In genomic region chr11:80818060-80818697, GRCm38 (mm10) we compare ENCODE assay signal across 9 mouse cellular contexts. TPM values are rescaled to one million over a fixed set of nuclear protein-coding genes. Genes with fewer than 3 reads are reported as not detected.
DNase-seq lines count a peak whose midpoint lies in the region; ATAC-seq and TF ChIP-seq lines count a peak whose summit lies in the region.
"Had no signal": no experiment of that assay in that cellular context is flagged by ENCODE, and none has a peak within 500 bp of the region (broad histone marks: within the 10 kb centered on the region; RNA-seq: fewer than 3 reads in every experiment).

No protein-coding gene starts in this region.

- H3K36me3 ChIP-seq in MEL (ENCODE audit: control insufficient read depth in 1 of 2, insufficient read depth in 2 of 2, low read length in 2 of 2): peaks cover 0 to 2% of the 10 kb centered on the region in 2 experiments; a peak in 1 of 4 replicates
- 0 out of 2 replicates have a peak, but pooled peaks cover 3% of the 10 kb centered on the region for H3K36me3 ChIP-seq in forebrain, embryonic 16.5 days (ENCODE audit: control insufficient read depth, insufficient read depth)
- peaks cover 80% of the 10 kb centered on the region for H3K36me3 ChIP-seq in lung, embryonic 14.5 days (ENCODE audit: insufficient read depth)

- no peak overlapping the region for H3K4me2 ChIP-seq in forebrain, embryonic 16.5 days (ENCODE audit: low read length)
- H3K4me2 ChIP-seq in lung, embryonic 14.5 days: 0 out of 2 replicates have a peak overlapping the region, but pooled peaks have one; percentile 18
- H3K4me2 ChIP-seq: limb, embryonic 12.5 days had no signal

- no peak overlapping the region for H3K9ac ChIP-seq in MEL (ENCODE audit: control insufficient read depth, low read depth, low read length, poor library complexity, severe bottlenecking)
- no peak overlapping the region for H3K9ac ChIP-seq in forebrain, embryonic 16.5 days (replicated peaks; ENCODE audit: low read depth, low read length)
- H3K9ac ChIP-seq in lung, embryonic 14.5 days: no peak overlapping the region
- H3K9ac ChIP-seq: limb, embryonic 12.5 days had no signal

- TF ChIP-seq RAD21 in MEL (IDR thresholded peaks at IDR 0.05; ENCODE audit: low read depth, low read length): peak; percentile 96

- WGBS in forebrain, embryonic 16.5 days: 49% methylated on average over 11 of the region's 11 CpGs
- 26% methylated on average over 11 of the region's 11 CpGs for WGBS in lung, embryonic 14.5 days

- no peak for TF ChIP-seq EP300 in MEL (IDR thresholded peaks at IDR 0.05; ENCODE audit: low read depth in 1 of 2, low read length in 2 of 2)

- peak; percentile 36; the same call in 1 of the 2 replicates for ATAC-seq in cerebellum, adult (ENCODE audit: insufficient number of reproducible peaks, low FRiP score, low TSS enrichment)
- ATAC-seq in forebrain, embryonic 16.5 days: peak; percentile 36
- ATAC-seq in lung, embryonic 14.5 days (ENCODE audit: insufficient read depth): peak; percentile 64

- no peaks in the 10 kb centered on the region for H3K27me3 ChIP-seq in MEL (ENCODE audit: control insufficient read depth in 1 of 2, insufficient read depth in 2 of 2, low read length in 2 of 2)
- no peaks in the 10 kb centered on the region for H3K27me3 ChIP-seq in forebrain, embryonic 16.5 days (replicated peaks; ENCODE audit: control insufficient read depth, insufficient read depth, low read length)
- H3K27me3 ChIP-seq in lung, embryonic 14.5 days (ENCODE audit: insufficient read depth, low read length): no peaks in the 10 kb centered on the region
- H3K27me3 ChIP-seq: limb, embryonic 12.5 days had no signal

- 0 out of 4 replicates have a peak, but pooled peaks of 1 of the 2 experiments have one; percentile 44 for TF ChIP-seq POLR2A in MEL (IDR thresholded peaks at IDR 0.05; ENCODE audit: control insufficient read depth in 1 of 2, insufficient read depth in 1 of 2, low read depth in 1 of 2, low read length in 2 of 2, poor library complexity in 1 of 2)

- H3K27ac ChIP-seq in MEL (ENCODE audit: control insufficient read depth, low read depth, low read length): no peak overlapping the region
- no peak overlapping the region for H3K27ac ChIP-seq in forebrain, embryonic 16.5 days (ENCODE audit: low read length)
- peak overlapping the region; percentile 48; the same call in 1 of the 2 replicates for H3K27ac ChIP-seq in lung, embryonic 14.5 days (ENCODE audit: low read depth)
- H3K27ac ChIP-seq: limb, embryonic 12.5 days had no signal

- H3K4me1 ChIP-seq in MEL (ENCODE audit: control insufficient read depth in 1 of 2, insufficient read depth in 2 of 2, low read length in 2 of 2): peaks cover 0 to 5% of the 10 kb centered on the region in 2 experiments; a peak in 2 of 4 replicates
- H3K4me1 ChIP-seq in forebrain, embryonic 16.5 days (replicated peaks; ENCODE audit: control insufficient read depth, insufficient read depth, low read length): 0 out of 2 replicates have a peak, but pooled peaks cover 3% of the 10 kb centered on the region
- H3K4me1 ChIP-seq in lung, embryonic 14.5 days (ENCODE audit: insufficient read depth): peaks cover 3% of the 10 kb centered on the region; the same call in 1 of the 2 replicates

- H3K79me2 ChIP-seq in MEL (ENCODE audit: control insufficient read depth, insufficient read depth, low read length, poor library complexity): no peaks in the 10 kb centered on the region

- no peak overlapping the region for H3K4me3 ChIP-seq in MEL (ENCODE audit: control insufficient read depth in 1 of 2, insufficient read depth in 1 of 2, low read depth in 2 of 2, low read length in 2 of 2)
- no peak overlapping the region for H3K4me3 ChIP-seq in forebrain, embryonic 16.5 days (replicated peaks; ENCODE audit: low read length)
- H3K4me3 ChIP-seq in lung, embryonic 14.5 days (ENCODE audit: low read depth, low read length): no peak overlapping the region
- H3K4me3 ChIP-seq: limb, embryonic 12.5 days had no signal

- peak; percentile 86 to 99 (median 87) for TF ChIP-seq CTCF in MEL (IDR thresholded peaks at IDR 0.05 in 2 of 3, conservative IDR thresholded peaks at IDR 0.05 in 1 of 3; ENCODE audit: control insufficient read depth in 1 of 3, insufficient read depth in 1 of 3, low read depth in 2 of 3, low read length in 3 of 3, poor library complexity in 1 of 3, severe bottlenecking in 1 of 3)
- TF ChIP-seq CTCF in lung, embryonic 14.5 days (IDR thresholded peaks at IDR 0.05; ENCODE audit: low read depth): peak; percentile 93

- DNase-seq in MEL (ENCODE audit: low read depth, low spot score): peak; percentile 92
- peak; percentile 76 to 81 for DNase-seq in heart, postnatal 36 days
- DNase-seq in layer of hippocampus, adult 8-10 months (ENCODE audit: low spot score in 2 of 2): peak; percentile 38 to 56
- DNase-seq in lung, embryonic 14.5 days: peak; percentile 94
- DNase-seq in retina, embryonic 14.5 days (ENCODE audit: low spot score): peak; percentile 88
- DNase-seq in thymus, postnatal 4 days: peak; percentile 60

- H3K9me3 ChIP-seq in MEL (replicated peaks; ENCODE audit: insufficient read depth, low read length): no peaks in the 10 kb centered on the region
- no peaks in the 10 kb centered on the region for H3K9me3 ChIP-seq in forebrain, embryonic 16.5 days (ENCODE audit: control insufficient read depth, low read length)
- H3K9me3 ChIP-seq in lung, embryonic 14.5 days (ENCODE audit: low read depth, low read length): no peaks in the 10 kb centered on the region
- H3K9me3 ChIP-seq: limb, embryonic 12.5 days had no signal

- intact Hi-C loops in heart, postnatal 36 days (cut with DNase I): loop anchor here (1.0 kb wide), 1 partner anchor 122 kb away; no protein-coding TSS in a partner anchor

TF ChIP-seq in MEL, 35 proteins besides CTCF, POLR2A, EP300 and RAD21:
- TF ChIP-seq SMC3 (IDR thresholded peaks at IDR 0.05; ENCODE audit: low read depth, low read length) (peak; percentile 100), USF1 (IDR thresholded peaks at IDR 0.05; ENCODE audit: low read depth, low read length) (peak; percentile 90), ZC3H11A (IDR thresholded peaks at IDR 0.05; ENCODE audit: low read depth, low read length) (peak; percentile 97), SIN3A (IDR thresholded peaks at IDR 0.05; ENCODE audit: low read length) (peak; percentile 42; the same call in 1 of the 2 replicates), RCOR1 (IDR thresholded peaks at IDR 0.05; ENCODE audit: low read depth, low read length) (0 out of 2 replicates have a peak, but pooled peaks have one; percentile 34), NRF1 (IDR thresholded peaks at IDR 0.05; ENCODE audit: insufficient read depth, low read depth, low read length, poor library complexity, severe bottlenecking) (no peak), JUND (IDR thresholded peaks at IDR 0.05; ENCODE audit: low read depth, low read length) (no peak), GATA1 (IDR thresholded peaks at IDR 0.05; ENCODE audit: low read depth, low read length) (peak; percentile 63), BHLHE40 (IDR thresholded peaks at IDR 0.05; ENCODE audit: borderline replicate concordance, low read depth, low read length) (peak; percentile 71), ZKSCAN1 (IDR thresholded peaks at IDR 0.05; ENCODE audit: low read depth, low read length) (no peak), USF2 (IDR thresholded peaks at IDR 0.05; ENCODE audit: borderline replicate concordance in 1 of 2, insufficient read depth in 1 of 2, low read depth in 1 of 2, low read length in 2 of 2) (peak in 1 of 2 experiments; percentile 50; a peak in 1 of 4 replicates), TBP (IDR thresholded peaks at IDR 0.05; ENCODE audit: low read depth, low read length) (0 out of 2 replicates have a peak, but pooled peaks have one; percentile 20), MAX (IDR thresholded peaks at IDR 0.05; ENCODE audit: low read length) (no peak)

RNA-seq across cellular contexts. Expression of gene Tmem98, which starts 8.2 kb away (rescaled TPM):
- 21.5 and 23.3 TPM in 2 replicates for total RNA-seq in MEL (2012; rRNA removed)
- polyA plus RNA-seq in MEL (2012; ENCODE audit: insufficient read depth in 1 of 2, insufficient read length in 2 of 2, low read depth in 1 of 2, low replicate concordance in 2 of 2, missing spikeins in 1 of 2): 10 to 100 TPM in 1 of 2 experiments, not detected in 1; 33.5 TPM
- polyA plus RNA-seq in forebrain, embryonic 16.5 days (2015; fragmentation: Nextera tagmentation; extraction: Ambion mirVana): 30.1 and 38.4 TPM in 2 replicates
- total RNA-seq in heart, postnatal 36 days (2021): 10 to 100 TPM; 14.9 to 18.3 TPM
- 10 to 100 TPM; 10.4 to 14.4 (median 12.2) TPM for total RNA-seq in layer of hippocampus, adult 8-10 months (2022)
- 127 and 132 TPM in 2 replicates for polyA plus RNA-seq in lung, embryonic 14.5 days (2014; fragmentation: Nextera tagmentation; extraction: Ambion mirVana)

RNA-seq across cellular contexts. Expression of gene Myo1d, which starts 38.4 kb away (rescaled TPM):
- 15.9 and 20.2 TPM in 2 replicates for total RNA-seq in MEL (2012; rRNA removed)
- 10 to 100 TPM; 41.7 to 81.1 TPM for polyA plus RNA-seq in MEL (2012; ENCODE audit: insufficient read depth in 1 of 2, insufficient read length in 2 of 2, low read depth in 1 of 2, low replicate concordance in 2 of 2, missing spikeins in 1 of 2)
- 1.7 and 2.2 TPM in 2 replicates for polyA plus RNA-seq in forebrain, embryonic 16.5 days (2015; fragmentation: Nextera tagmentation; extraction: Ambion mirVana)
- total RNA-seq in heart, postnatal 36 days (2021): 10 to 100 TPM in 1 of 2 experiments, 1 to 10 TPM in 1; 9.4 to 10.2 TPM
- 10 to 100 TPM in 3 of 4 experiments, 1 to 10 TPM in 1; 8.2 to 11.1 (median 10.2) TPM for total RNA-seq in layer of hippocampus, adult 8-10 months (2022)
- polyA plus RNA-seq in lung, embryonic 14.5 days (2014; fragmentation: Nextera tagmentation; extraction: Ambion mirVana): 16.1 and 17.2 TPM in 2 replicates

RNA-seq across cellular contexts. Expression of gene Spaca3, which starts 40.0 kb away (rescaled TPM):
- total RNA-seq in MEL (2012; rRNA removed): not detected in 2 replicates
- not detected for polyA plus RNA-seq in MEL (2012; ENCODE audit: insufficient read depth in 1 of 2, insufficient read length in 2 of 2, low read depth in 1 of 2, low replicate concordance in 2 of 2, missing spikeins in 1 of 2)
- not detected in 2 replicates for polyA plus RNA-seq in forebrain, embryonic 16.5 days (2015; fragmentation: Nextera tagmentation; extraction: Ambion mirVana)
- total RNA-seq in heart, postnatal 36 days (2021): not detected
- not detected for total RNA-seq in layer of hippocampus, adult 8-10 months (2022)
- not detected in 2 replicates for polyA plus RNA-seq in lung, embryonic 14.5 days (2014; fragmentation: Nextera tagmentation; extraction: Ambion mirVana)
- polyA plus RNA-seq: limb, embryonic 12.5 days had no signal
